Comparison of ENCODE assay signal across 11 mouse cellular contexts in the genomic region with DNA sequence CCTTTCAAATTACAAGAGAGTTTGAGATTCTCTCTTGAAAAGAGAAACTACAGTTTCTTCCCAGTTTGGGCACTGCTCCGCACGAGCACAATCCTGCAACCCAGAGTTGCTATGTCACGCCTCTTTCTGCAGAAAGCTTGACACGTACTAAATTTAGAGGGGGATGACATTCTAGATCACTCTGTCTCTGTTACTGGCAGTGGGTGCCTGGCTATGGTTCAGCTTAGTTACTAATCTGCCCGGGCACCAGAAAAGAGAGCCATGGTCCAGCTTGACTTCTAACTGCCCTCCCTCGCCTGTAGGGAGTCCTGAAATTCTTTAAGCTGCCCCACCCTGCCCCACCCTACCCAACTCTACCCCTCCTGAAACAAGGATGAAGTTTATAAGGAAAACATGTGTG.
A peak's percentile ranks its signal among the peaks of the same experiment; 100 is the strongest.
DNase-seq lines count a peak whose midpoint lies in the region; ATAC-seq and TF ChIP-seq lines count a peak whose summit lies in the region.
"Had no signal": no experiment of that assay in that cellular context is flagged by ENCODE, and none has a peak within 500 bp of the region (broad histone marks: within the 10 kb centered on the region; RNA-seq: fewer than 3 reads in every experiment).

No protein-coding gene starts in this region.

- DNase-seq in lung, postnatal 0 days (ENCODE audit: low spot score): no peak
- DNase-seq in yolk sac, embryonic 10.5 days (ENCODE audit: low spot score): no peak
- no peak for DNase-seq in retina, embryonic 14.5 days (ENCODE audit: low spot score)
- no peak for DNase-seq in cerebellum, postnatal 25 days
- DNase-seq: adrenal gland, postnatal 10 days; cerebellum, postnatal 14 days had no signal

- 0 out of 2 replicates have a peak, but pooled peaks cover 11% of the 10 kb centered on the region for H3K4me1 ChIP-seq in lung, embryonic 15.5 days
- no peaks in the 10 kb centered on the region for H3K4me1 ChIP-seq in lung, postnatal 0 days (ENCODE audit: insufficient read depth, low read depth, low read length)
- H3K4me1 ChIP-seq in embryonic facial prominence, embryonic 13.5 days: peaks cover 31% of the 10 kb centered on the region
- H3K4me1 ChIP-seq in heart, embryonic 12.5 days (replicated peaks): peaks cover 21% of the 10 kb centered on the region
- peaks cover 31% of the 10 kb centered on the region for H3K4me1 ChIP-seq in limb, embryonic 15.5 days

- H3K9ac ChIP-seq in lung, embryonic 15.5 days: no peak overlapping the region
- H3K9ac ChIP-seq in lung, postnatal 0 days (replicated peaks; ENCODE audit: low read depth): no peak overlapping the region
- H3K9ac ChIP-seq in embryonic facial prominence, embryonic 13.5 days: peak overlapping the region; percentile 58; the same call in 1 of the 2 replicates
- 0 out of 2 replicates have a peak overlapping the region, but pooled peaks have one; percentile 36 for H3K9ac ChIP-seq in heart, embryonic 12.5 days
- no peak overlapping the region for H3K9ac ChIP-seq in limb, embryonic 15.5 days
- H3K9ac ChIP-seq: liver, embryonic 14.5 days had no signal

- TF ChIP-seq CTCF in lung, postnatal 0 days (IDR thresholded peaks at IDR 0.05): no peak

- no peaks in the 10 kb centered on the region for H3K36me3 ChIP-seq in lung, embryonic 15.5 days
- no peaks in the 10 kb centered on the region for H3K36me3 ChIP-seq in lung, postnatal 0 days (ENCODE audit: insufficient read depth, low read length)
- H3K36me3 ChIP-seq in embryonic facial prominence, embryonic 13.5 days: no peaks in the 10 kb centered on the region
- H3K36me3 ChIP-seq in heart, embryonic 12.5 days: no peaks in the 10 kb centered on the region
- H3K36me3 ChIP-seq in limb, embryonic 15.5 days: no peaks in the 10 kb centered on the region

- 63% methylated on average over 6 of the region's 6 CpGs for WGBS in lung, embryonic 15.5 days
- WGBS in lung, postnatal 0 days: 55% methylated on average over 6 of the region's 6 CpGs
- WGBS in embryonic facial prominence, embryonic 13.5 days: 18% methylated on average over 6 of the region's 6 CpGs
- WGBS in heart, embryonic 12.5 days: 37% methylated on average over 6 of the region's 6 CpGs
- whole genome bisulfite sequencing in limb, embryonic 15.5 days: 23% methylated on average over 6 of the region's 6 CpGs

- H3K9me3 ChIP-seq in lung, embryonic 15.5 days: no peaks in the 10 kb centered on the region
- H3K9me3 ChIP-seq in lung, postnatal 0 days (ENCODE audit: low read length): no peaks in the 10 kb centered on the region
- no peaks in the 10 kb centered on the region for H3K9me3 ChIP-seq in embryonic facial prominence, embryonic 13.5 days
- H3K9me3 ChIP-seq in heart, embryonic 12.5 days (replicated peaks): no peaks in the 10 kb centered on the region
- H3K9me3 ChIP-seq in limb, embryonic 15.5 days: no peaks in the 10 kb centered on the region

- H3K4me3 ChIP-seq in lung, embryonic 15.5 days: no peak overlapping the region
- no peak overlapping the region for H3K4me3 ChIP-seq in lung, postnatal 0 days (ENCODE audit: low read depth, low read length)
- H3K4me3 ChIP-seq in embryonic facial prominence, embryonic 13.5 days: peak overlapping the region; percentile 35
- peak overlapping the region; percentile 12; the same call in 1 of the 2 replicates for H3K4me3 ChIP-seq in heart, embryonic 12.5 days
- H3K4me3 ChIP-seq in limb, embryonic 15.5 days: peak overlapping the region; percentile 26

- 0 out of 2 replicates have a peak, but pooled peaks have one; percentile 9 for ATAC-seq in lung, embryonic 15.5 days (ENCODE audit: borderline replicate concordance, extremely low read depth, low FRiP score, low TSS enrichment)
- ATAC-seq in lung, postnatal 0 days: no peak
- no peak for ATAC-seq in embryonic facial prominence, embryonic 13.5 days (ENCODE audit: insufficient number of reproducible peaks, insufficient read depth, low FRiP score, low TSS enrichment, low read depth)
- ATAC-seq in heart, embryonic 12.5 days (ENCODE audit: insufficient number of reproducible peaks, low FRiP score): no peak
- peak; percentile 45 for ATAC-seq in limb, embryonic 15.5 days (ENCODE audit: insufficient number of reproducible peaks, low FRiP score, low TSS enrichment, low read depth)

- H3K4me2 ChIP-seq in lung, embryonic 15.5 days: no peak overlapping the region
- H3K4me2 ChIP-seq in lung, postnatal 0 days (replicated peaks; ENCODE audit: low read depth, low read length): no peak overlapping the region; the same call in 1 of the 2 replicates
- H3K4me2 ChIP-seq in embryonic facial prominence, embryonic 13.5 days: peak overlapping the region; percentile 72
- H3K4me2 ChIP-seq in heart, embryonic 12.5 days: peak overlapping the region; percentile 59
- H3K4me2 ChIP-seq in limb, embryonic 15.5 days: peak overlapping the region; percentile 46

- no peak overlapping the region for H3K27ac ChIP-seq in lung, embryonic 15.5 days
- no peak overlapping the region for H3K27ac ChIP-seq in lung, postnatal 0 days (ENCODE audit: low read length)
- H3K27ac ChIP-seq in embryonic facial prominence, embryonic 13.5 days: peak overlapping the region; percentile 80
- peak overlapping the region; percentile 79 for H3K27ac ChIP-seq in heart, embryonic 12.5 days (ENCODE audit: poor library complexity, severe bottlenecking)
- peak overlapping the region; percentile 79 for H3K27ac ChIP-seq in limb, embryonic 15.5 days
- H3K27ac ChIP-seq: liver, embryonic 14.5 days had no signal

- no peaks in the 10 kb centered on the region for H3K27me3 ChIP-seq in lung, embryonic 15.5 days
- H3K27me3 ChIP-seq in lung, postnatal 0 days (replicated peaks; ENCODE audit: insufficient read depth, low read length): no peaks in the 10 kb centered on the region
- H3K27me3 ChIP-seq in embryonic facial prominence, embryonic 13.5 days: no peaks in the 10 kb centered on the region
- H3K27me3 ChIP-seq in heart, embryonic 12.5 days (replicated peaks): no peaks in the 10 kb centered on the region
- no peaks in the 10 kb centered on the region for H3K27me3 ChIP-seq in limb, embryonic 15.5 days

- no peak for TF ChIP-seq EP300 in lung, postnatal 0 days (IDR thresholded peaks at IDR 0.05)

Comparison
In these comparisons a context has a peak if more than half of its experiments do, and no peak if none do; other contexts are left out.
1. ATAC-seq: peak in lung, embryonic 15.5 days (single experiment) and limb, embryonic 15.5 days (single experiment); none in lung, postnatal 0 days (single experiment), embryonic facial prominence, embryonic 13.5 days (single experiment) and heart, embryonic 12.5 days (single experiment).
2. H3K27ac ChIP-seq: peak in embryonic facial prominence, embryonic 13.5 days (single experiment), heart, embryonic 12.5 days (single experiment) and limb, embryonic 15.5 days (single experiment); none in lung, embryonic 15.5 days (single experiment) and lung, postnatal 0 days (single experiment).
3. H3K4me2 ChIP-seq: peak in embryonic facial prominence, embryonic 13.5 days (single experiment), heart, embryonic 12.5 days (single experiment) and limb, embryonic 15.5 days (single experiment); none in lung, embryonic 15.5 days (single experiment) and lung, postnatal 0 days (single experiment).
4. H3K4me3 ChIP-seq: peak in embryonic facial prominence, embryonic 13.5 days (single experiment), heart, embryonic 12.5 days (single experiment) and limb, embryonic 15.5 days (single experiment); none in lung, embryonic 15.5 days (single experiment) and lung, postnatal 0 days (single experiment).
5. H3K9ac ChIP-seq: peak in embryonic facial prominence, embryonic 13.5 days (single experiment) and heart, embryonic 12.5 days (single experiment); none in lung, embryonic 15.5 days (single experiment), lung, postnatal 0 days (single experiment) and limb, embryonic 15.5 days (single experiment).